Mouse (Mus musculus) myocyte (in vitro differentiated cells): ENCODE data around the gene Churc1. TPM values are rescaled to one million over a fixed set of nuclear protein-coding genes. Genes with fewer than 3 reads are reported as not detected.

Experiments used
- H3K27me3 ChIP-seq: one replicate; pipeline ENCODE4 v1.6.1; 2011; ENCODE audit not compliant: control insufficient read depth, insufficient read depth, insufficient read length
- H3K36me3 ChIP-seq: one replicate; pipeline ENCODE4 v1.6.1; 2011; ENCODE audit not compliant: control insufficient read depth, insufficient read depth
- H3K4me2 ChIP-seq: one replicate; pipeline ENCODE4 v1.6.1; 2011; ENCODE audit warnings: low read depth, control low read depth
- H3K4me3 ChIP-seq: one replicate; pipeline ENCODE4 v1.5.1; 2011; ENCODE audit warnings: mild to moderate bottlenecking, control low read depth, moderate library complexity
- H3K79me2 ChIP-seq: one replicate; pipeline ENCODE4 v1.6.1; 2011; ENCODE audit not compliant: control insufficient read depth, insufficient read depth
- H3ac ChIP-seq: one replicate; pipeline ENCODE4 v1.6.1; 2011; ENCODE audit not compliant: control insufficient read depth, insufficient read length
- CEBPB ChIP-seq: IDR thresholded peaks from 2 replicates; pipeline ENCODE4 v1.6.1; 2011; ENCODE audit warnings: mild to moderate bottlenecking, moderate library complexity; ENCODE audit not compliant: poor library complexity, insufficient read depth, severe bottlenecking
- E2F4 ChIP-seq: IDR thresholded peaks from one replicate; pipeline ENCODE4 v1.6.1; 2011; ENCODE audit warnings: mild to moderate bottlenecking, control low read depth, moderate library complexity; ENCODE audit not compliant: insufficient read depth
- MAX ChIP-seq: IDR thresholded peaks from one replicate; pipeline ENCODE4 v1.6.1; 2011; ENCODE audit warnings: low read depth, mild to moderate bottlenecking, control low read depth
- MYOD1 ChIP-seq, 3 experiments: IDR thresholded peaks; one replicate each; pipeline ENCODE4 v1.6.1; 2011; ENCODE audit warnings: control low read depth in 2 of 3, low read depth in 2 of 3, mild to moderate bottlenecking in 2 of 3, moderate library complexity in 1 of 3; ENCODE audit not compliant: insufficient read length in 2 of 3, control insufficient read depth in 1 of 3
- MYOG ChIP-seq, 3 experiments: IDR thresholded peaks; one replicate each; pipeline ENCODE4 v1.6.1; 2011; ENCODE audit warnings: control low read depth in 2 of 3, low read depth in 2 of 3, mild to moderate bottlenecking in 2 of 3; ENCODE audit not compliant: insufficient read length in 2 of 3, control insufficient read depth in 1 of 3, insufficient read depth in 1 of 3
- POLR2A ChIP-seq: IDR thresholded peaks from one replicate; pipeline ENCODE4 v1.6.1; 2011; ENCODE audit warnings: low read depth, mild to moderate bottlenecking, control low read depth, moderate library complexity; ENCODE audit not compliant: insufficient read length
- POLR2AphosphoS2 ChIP-seq: IDR thresholded peaks from one replicate; pipeline ENCODE4 v1.6.1; 2011; ENCODE audit warnings: low read depth, control low read depth; ENCODE audit not compliant: insufficient read length
- REST ChIP-seq: IDR thresholded peaks from one replicate; pipeline ENCODE4 v1.6.1; 2011; ENCODE audit warnings: mild to moderate bottlenecking, control low read depth, moderate library complexity; ENCODE audit not compliant: insufficient read depth, insufficient read length
- SRF ChIP-seq: IDR thresholded peaks from one replicate; pipeline ENCODE4 v1.6.1; 2011; ENCODE audit warnings: low read depth; ENCODE audit not compliant: control insufficient read depth, insufficient read length
- TCF12 ChIP-seq: IDR thresholded peaks from one replicate; pipeline ENCODE4 v1.6.1; 2011; ENCODE audit warnings: mild to moderate bottlenecking, control low read depth; ENCODE audit not compliant: poor library complexity, insufficient read depth, severe bottlenecking
- TCF3 ChIP-seq: IDR thresholded peaks from one replicate; pipeline ENCODE4 v1.6.1; 2011; ENCODE audit warnings: low read depth, control low read depth; ENCODE audit not compliant: insufficient read length
- USF1 ChIP-seq: IDR thresholded peaks from one replicate; pipeline ENCODE4 v1.6.1; 2011; ENCODE audit warnings: low read depth, mild to moderate bottlenecking, control low read depth, moderate library complexity
- polyA plus RNA-seq: library from polyadenylated mRNA; unstranded; fragments of >200 nt; fragmentation: generic; extraction: Trizol; gene quantifications from one replicate; pipeline ENCODE4 v1.2.1, GENCODE M21; 2012; ENCODE audit warnings: missing spikeins

The Churc1 gene
- polyA plus RNA-seq, 1 experiment = 73.6 TPM

DNA sequence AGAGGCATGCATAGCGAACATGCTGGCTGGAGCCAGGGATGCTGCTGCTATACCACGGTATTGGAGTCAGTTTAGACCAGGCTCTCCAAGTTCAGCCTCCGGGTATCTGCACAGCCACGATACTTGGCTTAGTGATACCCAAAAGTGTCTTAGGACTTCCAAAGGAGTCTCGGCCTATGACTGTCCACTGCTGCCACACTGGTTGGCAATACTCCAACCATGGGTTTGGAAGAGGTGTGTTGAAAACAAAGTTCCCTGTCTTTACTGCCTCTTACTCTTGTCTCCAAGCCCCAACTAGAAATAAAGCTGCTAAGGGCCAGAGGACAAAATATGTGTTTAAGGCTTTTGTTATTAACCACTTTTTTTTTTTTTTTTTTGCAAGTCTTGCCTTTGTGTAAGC, 45.2 kb downstream of the Churc1 start:
- no peak overlapping the region for H3ac ChIP-seq
- H3K36me3 ChIP-seq = no peaks in the 10 kb centered on the region
- TF ChIP-seq TCF3 (no peak), REST (no peak), SRF (no peak), MYOD1 (IDR thresholded peaks at IDR 0.05; ENCODE audit: control insufficient read depth in 1 of 3, insufficient read length in 2 of 3, low read depth in 2 of 3) (no peak), POLR2A (no peak), TCF12 (no peak), MAX (no peak), USF1 (no peak), CEBPB (no peak), E2F4 (no peak)

GRCm38 (mm10) chr12:76811006-76811405, 45.7 kb downstream of the Churc1 start:
- Histone ChIP-seq H3K36me3 (no peaks in the 10 kb centered on the region), H3K79me2 (no peaks in the 10 kb centered on the region), H3K4me2 (no peak overlapping the region), H3K27me3 (peaks cover 11% of the 10 kb centered on the region), H3ac (no peak overlapping the region), H3K4me3 (no peak overlapping the region)
- TF ChIP-seq MYOG (IDR thresholded peaks at IDR 0.05; ENCODE audit: control insufficient read depth in 1 of 3, insufficient read depth in 1 of 3, insufficient read length in 2 of 3, low read depth in 2 of 3) (no peak), TCF12 (no peak), POLR2AphosphoS2 (no peak), REST (no peak), MYOD1 (IDR thresholded peaks at IDR 0.05; ENCODE audit: control insufficient read depth in 1 of 3, insufficient read length in 2 of 3, low read depth in 2 of 3) (no peak), TCF3 (no peak), POLR2A (no peak), E2F4 (no peak)

More for the DNA sequence above, 45.2 kb downstream of the Churc1 start:
- H3K27me3 ChIP-seq = peaks cover 15% of the 10 kb centered on the region
- no peak overlapping the region for H3K4me3 ChIP-seq
- H3K79me2 ChIP-seq = no peaks in the 10 kb centered on the region
- no peak overlapping the region for H3K4me2 ChIP-seq

- no peak overlapping the region for H3ac ChIP-seq
Observed at GRCm38 (mm10) chr12:76813543-76813942, 48.2 kb downstream of the Churc1 start.

GRCm38 (mm10) chr12:76814120-76814519, 48.8 kb downstream of the Churc1 start:
- H3K36me3 ChIP-seq = no peaks in the 10 kb centered on the region
- H3K4me2 ChIP-seq = no peak overlapping the region
- peaks cover 11% of the 10 kb centered on the region for H3K27me3 ChIP-seq
- no peaks in the 10 kb centered on the region for H3K79me2 ChIP-seq
- no peak overlapping the region for H3ac ChIP-seq
- no peak overlapping the region for H3K4me3 ChIP-seq
- TF ChIP-seq CEBPB = no peak
- TF ChIP-seq POLR2AphosphoS2 = no peak
- TF ChIP-seq USF1 = no peak
- TF ChIP-seq E2F4 = no peak
- no peak for TF ChIP-seq MYOD1 (IDR thresholded peaks at IDR 0.05; ENCODE audit: control insufficient read depth in 1 of 3, insufficient read length in 2 of 3, low read depth in 2 of 3)
- no peak for TF ChIP-seq MAX
- TF ChIP-seq SRF = no peak
- no peak for TF ChIP-seq TCF12
- no peak for TF ChIP-seq TCF3
- no peak for TF ChIP-seq MYOG (IDR thresholded peaks at IDR 0.05; ENCODE audit: control insufficient read depth in 1 of 3, insufficient read depth in 1 of 3, insufficient read length in 2 of 3, low read depth in 2 of 3)
- TF ChIP-seq POLR2A = no peak
- TF ChIP-seq REST = no peak

More at GRCm38 (mm10) chr12:76813543-76813942, 48.2 kb downstream of the Churc1 start:
- H3K4me2 ChIP-seq = no peak overlapping the region
- H3K36me3 ChIP-seq = no peaks in the 10 kb centered on the region
- H3K4me3 ChIP-seq = no peak overlapping the region
- TF ChIP-seq SRF = no peak
- no peak for TF ChIP-seq TCF3
- no peak for TF ChIP-seq TCF12
- no peak for TF ChIP-seq CEBPB
- TF ChIP-seq MYOD1 (IDR thresholded peaks at IDR 0.05; ENCODE audit: control insufficient read depth in 1 of 3, insufficient read length in 2 of 3, low read depth in 2 of 3) = no peak
- no peak for TF ChIP-seq REST
- no peak for TF ChIP-seq MYOG (IDR thresholded peaks at IDR 0.05; ENCODE audit: control insufficient read depth in 1 of 3, insufficient read depth in 1 of 3, insufficient read length in 2 of 3, low read depth in 2 of 3)
- no peak for TF ChIP-seq POLR2AphosphoS2
- TF ChIP-seq MAX = no peak
- no peak for TF ChIP-seq E2F4
- TF ChIP-seq USF1 = no peak
- TF ChIP-seq POLR2A = no peak
- H3K79me2 ChIP-seq = no peaks in the 10 kb centered on the region
- H3K27me3 ChIP-seq = peaks cover 11% of the 10 kb centered on the region

DNA sequence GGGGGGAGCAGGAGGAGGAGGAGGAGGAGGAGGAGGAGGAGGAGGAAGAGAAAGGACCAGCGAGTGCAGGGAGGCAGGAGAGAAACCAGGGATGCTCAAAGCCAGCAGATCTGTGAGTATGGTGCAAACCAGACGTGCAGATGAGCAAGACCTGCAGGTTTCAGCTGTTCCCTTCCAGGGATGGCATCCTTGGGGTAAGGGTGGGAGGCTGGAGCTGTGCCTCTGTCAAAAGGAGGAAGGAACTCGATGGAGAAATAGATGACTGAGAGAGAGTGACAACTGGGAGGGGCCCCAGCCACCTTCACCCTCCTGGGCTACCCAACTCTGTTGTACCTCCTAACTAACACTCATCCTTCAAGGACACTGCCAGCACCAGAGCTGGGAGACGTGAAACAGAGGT, 51.4 kb downstream of the Churc1 start:
- no peak overlapping the region for H3K4me2 ChIP-seq
- no peak overlapping the region for H3K4me3 ChIP-seq
- H3K36me3 ChIP-seq = no peaks in the 10 kb centered on the region
- no peak overlapping the region for H3ac ChIP-seq
- no peak for TF ChIP-seq CEBPB
- TF ChIP-seq MAX = no peak
- no peak for TF ChIP-seq MYOG (IDR thresholded peaks at IDR 0.05; ENCODE audit: control insufficient read depth in 1 of 3, insufficient read depth in 1 of 3, insufficient read length in 2 of 3, low read depth in 2 of 3)
- no peak for TF ChIP-seq SRF
- no peak for TF ChIP-seq TCF3
- no peak for TF ChIP-seq TCF12
- TF ChIP-seq MYOD1 (IDR thresholded peaks at IDR 0.05; ENCODE audit: control insufficient read depth in 1 of 3, insufficient read length in 2 of 3, low read depth in 2 of 3) = no peak
- no peak for TF ChIP-seq E2F4
- no peak for TF ChIP-seq REST
- TF ChIP-seq POLR2AphosphoS2 = no peak
- no peak for TF ChIP-seq POLR2A
- no peak for TF ChIP-seq USF1
- H3K27me3 ChIP-seq = peaks cover 6% of the 10 kb centered on the region
- no peaks in the 10 kb centered on the region for H3K79me2 ChIP-seq
